Mouse (Mus musculus): Measurements from ENCODE around the gene Adamts17. TPM values are rescaled to one million over a fixed set of nuclear protein-coding genes. Genes with fewer than 3 reads are reported as not detected.

Gene Adamts17
- polyA plus RNA-seq (2012), result not detected in 2 replicates

GRCm38 (mm10) chr7:66839463-66840007 lies at the start of gene Adamts17:
Gene Adamts17 (plus strand): TSS chr7:66839735.
- TF ChIP-seq GATA1 (IDR thresholded peaks at IDR 0.05; ENCODE audit: low read length), result no peak

GRCm38 (mm10) chr7:66789860-66790748 lies 49.4 kb upstream of the Adamts17 start:
- TF ChIP-seq GATA1 (IDR thresholded peaks at IDR 0.05; ENCODE audit: low read length), result no peak

GRCm38 (mm10) chr7:66791022-66791421 lies 48.5 kb upstream of the Adamts17 start:
- no peak for TF ChIP-seq GATA1 (IDR thresholded peaks at IDR 0.05; ENCODE audit: low read length)

- TF ChIP-seq GATA1 (IDR thresholded peaks at IDR 0.05; ENCODE audit: low read length), result no peak
These were observed 42.6 kb upstream of the Adamts17 start for GRCm38 (mm10) chr7:66796909-66797308.

GRCm38 (mm10) chr7:66797345-66797744 lies 42.2 kb upstream of the Adamts17 start:
- TF ChIP-seq GATA1 (IDR thresholded peaks at IDR 0.05; ENCODE audit: low read length), result no peak

- TF ChIP-seq GATA1 (IDR thresholded peaks at IDR 0.05; ENCODE audit: low read length), result no peak
These were observed 40.7 kb upstream of the Adamts17 start for GRCm38 (mm10) chr7:66798826-66799225.

GRCm38 (mm10) chr7:66800784-66801183 lies 38.8 kb upstream of the Adamts17 start:
- no peak for TF ChIP-seq GATA1 (IDR thresholded peaks at IDR 0.05; ENCODE audit: low read length)

GRCm38 (mm10) chr7:66801785-66802184 lies 37.8 kb upstream of the Adamts17 start:
- no peak for TF ChIP-seq GATA1 (IDR thresholded peaks at IDR 0.05; ENCODE audit: low read length)

GRCm38 (mm10) chr7:66803798-66804197 lies 35.7 kb upstream of the Adamts17 start:
- TF ChIP-seq GATA1 (IDR thresholded peaks at IDR 0.05; ENCODE audit: low read length), result no peak

GRCm38 (mm10) chr7:66806801-66807200 lies 32.7 kb upstream of the Adamts17 start:
- no peak for TF ChIP-seq GATA1 (IDR thresholded peaks at IDR 0.05; ENCODE audit: low read length)

- TF ChIP-seq GATA1 (IDR thresholded peaks at IDR 0.05; ENCODE audit: low read length), result no peak
These were observed 29.1 kb upstream of the Adamts17 start for GRCm38 (mm10) chr7:66810436-66810835.

- no peak for TF ChIP-seq GATA1 (IDR thresholded peaks at IDR 0.05; ENCODE audit: low read length)
These were observed 28.2 kb upstream of the Adamts17 start for GRCm38 (mm10) chr7:66811294-66811693.

GRCm38 (mm10) chr7:66812289-66812688 lies 27.2 kb upstream of the Adamts17 start:
- no peak for TF ChIP-seq GATA1 (IDR thresholded peaks at IDR 0.05; ENCODE audit: low read length)

- no peak for TF ChIP-seq GATA1 (IDR thresholded peaks at IDR 0.05; ENCODE audit: low read length)
These were observed 26.8 kb upstream of the Adamts17 start for GRCm38 (mm10) chr7:66812737-66813136.

- no peak for TF ChIP-seq GATA1 (IDR thresholded peaks at IDR 0.05; ENCODE audit: low read length)
These were observed 26.4 kb upstream of the Adamts17 start for GRCm38 (mm10) chr7:66813172-66813571.

- TF ChIP-seq GATA1 (IDR thresholded peaks at IDR 0.05; ENCODE audit: low read length), result no peak
These were observed 24.0 kb upstream of the Adamts17 start for GRCm38 (mm10) chr7:66815526-66815925.

- TF ChIP-seq GATA1 (IDR thresholded peaks at IDR 0.05; ENCODE audit: low read length), result no peak
These were observed 19.5 kb upstream of the Adamts17 start for GRCm38 (mm10) chr7:66820034-66820433.

Measured in G1E-ER4 (cell line).